Mouse (Mus musculus): ENCODE measurements around the gene Ubap2l.

- no peak for TF ChIP-seq POLR2A (IDR thresholded peaks at IDR 0.05; ENCODE audit: insufficient read depth, low read depth, low read length)
- no peak for TF ChIP-seq CTCF (IDR thresholded peaks at IDR 0.05; ENCODE audit: insufficient read depth, low read depth, low read length)
Measured at GRCm38 (mm10) chr3:90036263-90036662, 16.2 kb downstream of the Ubap2l start.

All from olfactory bulb, adult 2 months (tissue).